Mouse (Mus musculus) layer of hippocampus, adult 9-11 months (tissue): ENCODE data around the gene Nrde2.

Source experiments
- DNase-seq: peaks from one replicate; pipeline ENCODE4 v3.0.0; 2022

The Nrde2 gene

GRCm38 (mm10) chr12:100178898-100179440, 19.5 kb upstream of the Nrde2 start:
- DNase-seq, result no peak

- DNase-seq, result no peak
These were observed 17.1 kb upstream of the Nrde2 start for GRCm38 (mm10) chr12:100176469-100177056.

- no peak for DNase-seq
These were observed 13.0 kb upstream of the Nrde2 start for GRCm38 (mm10) chr12:100172481-100172880.

GRCm38 (mm10) chr12:100167931-100168871, 8.7 kb upstream of the Nrde2 start:
- DNase-seq, result no peak

- DNase-seq, result no peak
These were observed 8.0 kb upstream of the Nrde2 start for GRCm38 (mm10) chr12:100167502-100167901.

GRCm38 (mm10) chr12:100166939-100167338, 7.5 kb upstream of the Nrde2 start:
- peak; percentile 69 for DNase-seq

- peak; percentile 52 for DNase-seq
These were observed 6.7 kb upstream of the Nrde2 start for GRCm38 (mm10) chr12:100166177-100166576.

GRCm38 (mm10) chr12:100164991-100165500, 5.6 kb upstream of the Nrde2 start:
- DNase-seq, result no peak

- no peak for DNase-seq
These were observed 7.0 kb downstream of the Nrde2 start for GRCm38 (mm10) chr12:100152466-100152865.

GRCm38 (mm10) chr12:100144269-100144668, 15.2 kb downstream of the Nrde2 start:
- no peak for DNase-seq

- DNase-seq, result no peak
These were observed 15.7 kb downstream of the Nrde2 start for GRCm38 (mm10) chr12:100143737-100144136.

- no peak for DNase-seq
These were observed 16.5 kb downstream of the Nrde2 start for GRCm38 (mm10) chr12:100142848-100143523.

GRCm38 (mm10) chr12:100135117-100135516, 24.3 kb downstream of the Nrde2 start:
- no peak for DNase-seq

GRCm38 (mm10) chr12:100134395-100134936, 25.0 kb downstream of the Nrde2 start:
- no peak for DNase-seq

GRCm38 (mm10) chr12:100131655-100132054, 27.8 kb downstream of the Nrde2 start:
- DNase-seq, result peak; percentile 43

GRCm38 (mm10) chr12:100131167-100131566, 28.3 kb downstream of the Nrde2 start:
- no peak for DNase-seq

GRCm38 (mm10) chr12:100128961-100129360, 30.5 kb downstream of the Nrde2 start:
- no peak for DNase-seq

GRCm38 (mm10) chr12:100128522-100128921, 30.9 kb downstream of the Nrde2 start:
- DNase-seq, result no peak

GRCm38 (mm10) chr12:100127866-100128480, 31.5 kb downstream of the Nrde2 start:
- DNase-seq, result peak; percentile 78

GRCm38 (mm10) chr12:100126968-100127865, 32.2 kb downstream of the Nrde2 start:
- DNase-seq, result no peak
